Mouse (Mus musculus): ENCODE measurements around the gene Tnfsf13. TPM values are rescaled to one million over a fixed set of nuclear protein-coding genes. Genes with fewer than 3 reads are reported as not detected.

Gene Tnfsf13
- total RNA-seq, 2 experiments from 2014 or later, result 1.7 to 2.0 TPM

- peak; percentile 94 to 97 for DNase-seq (ENCODE audit: low spot score in 2 of 2)
- intact Hi-C loops (cut with DNase I), result no loop called here
Measured at GRCm38 (mm10) chr11:69662213-69662966, 23.2 kb downstream of the Tnfsf13 start, which contains the start of gene Mpdu1. Gene Mpdu1, minus strand, starts transcription at chr11:69662642.

GRCm38 (mm10) chr11:69661221-69661881 is 24.2 kb downstream of the Tnfsf13 start:
- intact Hi-C loops (cut with DNase I), result no loop called here
- DNase-seq (ENCODE audit: low spot score in 2 of 2), result no peak

GRCm38 (mm10) chr11:69657462-69657881 is 28.1 kb downstream of the Tnfsf13 start:
- intact Hi-C loops (cut with DNase I), result loop anchor here (5.0 kb wide), 1 partner anchor 100 kb away; the partner anchor contains the start of gene Polr2a
- no peak for DNase-seq (ENCODE audit: low spot score in 2 of 2)

GRCm38 (mm10) chr11:69656617-69657461 is 28.7 kb downstream of the Tnfsf13 start:
- DNase-seq (ENCODE audit: low spot score in 2 of 2), result peak; percentile 60 to 69
- intact Hi-C loops (cut with DNase I), result loop anchor here (5.0 kb wide), 1 partner anchor 100 kb away; the partner anchor contains the start of gene Polr2a

DNA sequence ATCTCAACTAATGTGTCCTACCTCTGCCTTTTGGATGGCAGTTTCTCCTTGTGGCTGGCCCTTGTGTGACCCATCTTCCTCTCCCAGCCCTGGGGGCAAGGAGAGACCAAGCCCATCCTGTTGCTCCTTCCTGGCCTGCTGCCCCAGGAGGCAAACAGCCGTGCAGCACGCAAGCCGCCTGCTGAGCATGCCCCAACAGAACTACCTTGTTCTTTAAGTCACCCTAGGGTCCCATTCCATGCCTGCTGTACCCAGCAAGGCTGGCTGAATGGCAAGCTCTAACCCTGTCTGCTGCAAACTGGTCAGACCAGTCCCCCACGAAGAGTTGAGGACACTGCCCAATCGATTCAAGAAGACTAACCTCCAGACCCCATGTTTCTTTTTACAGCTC is 29.5 kb downstream of the Tnfsf13 start:
- DNase-seq (ENCODE audit: low spot score in 2 of 2), result no peak
- intact Hi-C loops (cut with DNase I), result loop anchor here (5.0 kb wide), 1 partner anchor 101 kb away; the partner anchor contains the start of gene Polr2a

DNA sequence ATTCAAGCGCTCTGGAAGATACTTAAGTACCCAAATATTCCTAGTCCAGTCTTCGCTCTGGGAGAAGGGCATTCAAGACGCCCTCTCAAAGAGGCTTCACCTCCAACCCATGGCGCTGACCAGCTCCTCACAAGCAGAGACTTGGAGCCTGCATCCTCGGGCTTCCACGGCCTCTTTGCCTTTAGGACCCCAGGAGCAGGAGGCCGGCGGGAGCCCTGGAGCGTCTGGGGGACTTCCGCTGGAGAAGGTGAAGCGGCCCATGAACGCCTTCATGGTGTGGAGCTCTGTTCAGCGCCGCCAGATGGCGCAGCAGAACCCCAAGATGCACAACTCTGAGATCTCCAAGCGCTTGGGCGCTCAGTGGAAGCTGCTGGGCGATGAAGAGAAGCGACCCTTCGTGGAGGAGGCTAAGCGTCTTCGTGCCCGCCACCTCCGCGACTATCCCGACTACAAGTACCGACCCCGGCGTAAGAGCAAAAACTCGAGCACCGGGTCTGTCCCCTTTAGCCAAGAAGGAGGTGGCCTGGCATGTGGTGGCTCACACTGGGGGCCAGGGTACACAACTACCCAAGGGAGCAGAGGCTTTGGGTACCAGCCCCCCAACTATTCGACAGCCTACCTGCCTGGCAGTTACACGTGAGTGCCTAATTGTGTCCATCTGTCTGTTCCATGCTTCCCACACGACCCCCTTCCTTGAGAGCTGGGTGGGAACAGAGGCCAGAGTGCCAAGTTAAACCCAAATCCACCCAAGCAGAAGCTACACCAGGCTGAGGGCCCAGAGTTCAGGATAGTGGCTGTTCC is 30.1 kb downstream of the Tnfsf13 start, which contains the start of gene Sox15:
Sox15 (plus strand) TSS at position 51 of the 801 bp plus-strand sequence.
- intact Hi-C loops (cut with DNase I), result loop anchor here (5.0 kb wide), 1 partner anchor 102 kb away; the partner anchor contains the start of gene Polr2a
- peak; percentile 79 to 80 for DNase-seq (ENCODE audit: low spot score in 2 of 2)

- intact Hi-C loops (cut with DNase I), result loop anchor here (5.0 kb wide), 1 partner anchor 103 kb away; the partner anchor contains the start of gene Polr2a
- no peak for DNase-seq (ENCODE audit: low spot score in 2 of 2)
Measured at GRCm38 (mm10) chr11:69654760-69655159, 30.8 kb downstream of the Tnfsf13 start.

DNA sequence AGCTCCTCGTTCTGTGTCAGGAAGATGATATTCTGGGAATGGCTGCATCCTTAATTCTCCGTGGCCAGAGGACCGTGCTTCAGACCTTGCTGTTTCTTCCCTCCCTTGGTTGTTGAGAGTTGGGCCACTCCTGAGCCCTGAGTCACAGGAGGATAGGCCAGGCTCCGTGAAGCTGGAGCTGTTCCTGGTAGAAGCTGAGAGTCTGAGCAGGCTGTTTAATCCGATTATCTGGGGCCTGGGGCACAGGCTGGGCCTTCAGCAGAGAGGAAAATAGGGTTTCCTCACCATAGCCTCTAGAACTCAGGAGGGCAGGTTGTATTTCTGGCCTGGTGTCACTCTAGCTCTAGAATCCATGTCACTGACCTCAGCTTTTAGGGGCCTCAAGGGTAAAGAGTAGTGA is 32.2 kb downstream of the Tnfsf13 start:
- intact Hi-C loops (cut with DNase I), result no loop called here
- no peak for DNase-seq (ENCODE audit: low spot score in 2 of 2)

DNA sequence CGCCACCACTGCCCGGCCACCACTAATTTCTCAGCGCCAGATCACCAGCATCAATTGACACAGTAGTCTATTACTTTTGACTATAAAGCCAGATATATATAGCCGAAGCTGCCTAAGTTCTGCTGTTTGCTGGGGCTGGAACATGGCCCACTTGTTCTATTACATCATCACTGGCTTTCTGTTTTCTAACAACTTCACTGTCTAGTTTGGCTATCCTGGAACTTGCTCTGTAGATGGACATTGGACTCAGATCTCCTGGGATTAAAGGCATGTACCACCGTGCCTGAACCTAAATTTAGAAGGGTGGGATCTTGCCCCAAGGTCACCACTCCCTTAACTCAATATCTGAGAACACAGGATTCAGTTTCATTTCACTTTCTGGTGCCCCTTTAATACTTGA is 39.7 kb downstream of the Tnfsf13 start:
- DNase-seq (ENCODE audit: low spot score in 2 of 2), result no peak
- intact Hi-C loops (cut with DNase I), result no loop called here

DNA sequence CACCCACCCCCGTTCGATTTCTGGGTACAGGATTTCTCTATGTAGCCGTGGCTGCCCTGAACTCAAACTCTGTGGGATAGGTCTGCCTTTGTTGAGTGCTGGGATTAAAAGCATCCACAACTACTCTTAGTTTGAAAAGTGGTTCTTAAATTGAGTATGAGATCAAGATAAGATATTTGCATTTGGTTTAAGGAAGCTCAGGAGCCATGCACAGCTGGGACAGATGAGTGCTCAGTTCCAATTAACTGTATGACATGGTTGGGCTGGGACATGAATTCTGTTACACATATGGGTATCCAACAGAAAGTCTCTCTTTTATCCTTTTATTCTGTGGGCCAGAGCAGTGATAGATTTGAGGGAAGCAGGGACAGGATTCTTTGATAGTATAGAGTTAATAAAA is 50.1 kb downstream of the Tnfsf13 start:
- intact Hi-C loops (cut with DNase I), result no loop called here
- no peak for DNase-seq (ENCODE audit: low spot score in 2 of 2)

GRCm38 (mm10) chr11:69633128-69633866 is 52.3 kb downstream of the Tnfsf13 start:
- intact Hi-C loops (cut with DNase I), result no loop called here
- DNase-seq (ENCODE audit: low spot score in 2 of 2), result no peak

Small RNAs within 50 kb of the gene (microRNA-seq; reads per million reads assigned to microRNA genes)
- 5.0 to 5.7 reads per million in 2 experiments for gene Mir1934
- 0 reads per million in 2 experiments for gene Mir467f

Other genes starting within 250 kb of the Tnfsf13 start
- gene Dnah2, start 136.7 kb downstream of the Tnfsf13 start, total RNA-seq (2021), result 1 to 10 TPM; 3.5 to 3.6 TPM
- gene Efnb3, start 125.6 kb downstream of the Tnfsf13 start, total RNA-seq (2021), result 100 to 1,000 TPM in 1 of 2 experiments, 10 to 100 TPM in 1; 71.8 to 100 TPM
- gene Wrap53, start 105.5 kb downstream of the Tnfsf13 start, total RNA-seq (2021), result 1 to 10 TPM; 6.9 to 8.3 TPM
- gene Trp53, start 105.4 kb downstream of the Tnfsf13 start, total RNA-seq (2021), result 10 to 100 TPM; 21.2 to 21.9 TPM
- 100 to 1,000 TPM; 451 to 452 TPM for gene Atp1b2, start 79.8 kb downstream of the Tnfsf13 start, total RNA-seq (2021)
- gene Shbg, start 67.9 kb downstream of the Tnfsf13 start, total RNA-seq (2021), result not detected
- gene Sat2, start 63.8 kb downstream of the Tnfsf13 start, total RNA-seq (2021), result 10 to 100 TPM in 1 of 2 experiments, 1 to 10 TPM in 1; 9.9 to 10.2 TPM
- gene Fxr2, start 52.8 kb downstream of the Tnfsf13 start, total RNA-seq (2021), result 100 to 1,000 TPM; 107 TPM
- gene Sox15, start 30.5 kb downstream of the Tnfsf13 start, total RNA-seq (2021), result not detected
- 10 to 100 TPM; 77.6 to 83.7 TPM for gene Mpdu1, start 23.1 kb downstream of the Tnfsf13 start, total RNA-seq (2021)
- gene Cd68, start 19.6 kb downstream of the Tnfsf13 start, total RNA-seq (2021), result 10 to 100 TPM; 13.5 to 13.8 TPM
- gene Eif4a1, start 13.4 kb downstream of the Tnfsf13 start, total RNA-seq (2021), result 100 to 1,000 TPM; 368 to 371 TPM
- 100 to 1,000 TPM in 1 of 2 experiments, 10 to 100 TPM in 1; 91.5 to 102 TPM for gene Senp3, start 3.7 kb downstream of the Tnfsf13 start, total RNA-seq (2021)
- 1 to 10 TPM; 5.8 to 7.6 TPM for gene Tnfsf12, start 10.1 kb upstream of the Tnfsf13 start, total RNA-seq (2021)
- gene Tnfsfm13, start 10.3 kb upstream of the Tnfsf13 start, total RNA-seq (2021), result under 1 TPM; 0.81 to 0.95 TPM
- 10 to 100 TPM; 54.3 to 54.4 TPM for gene Polr2a, start 72.9 kb upstream of the Tnfsf13 start, total RNA-seq (2021)
- gene Slc35g3, start 76.2 kb upstream of the Tnfsf13 start, total RNA-seq (2021), result not detected
- 10 to 100 TPM; 71.1 to 86.9 TPM for gene Zbtb4, start 80.1 kb upstream of the Tnfsf13 start, total RNA-seq (2021)
- gene Chrnb1, start 110.2 kb upstream of the Tnfsf13 start, total RNA-seq (2021), result under 1 TPM; 0.76 to 0.79 TPM
- 10 to 100 TPM; 15.4 to 20.4 TPM for gene Fgf11, start 116.1 kb upstream of the Tnfsf13 start, total RNA-seq (2021)
- not detected for gene Tmem102, start 119.8 kb upstream of the Tnfsf13 start, total RNA-seq (2021)
- gene Gm39566, start 129.5 kb upstream of the Tnfsf13 start, total RNA-seq (2021), result not detected
- not detected for gene Spem2, start 132.7 kb upstream of the Tnfsf13 start, total RNA-seq (2021)
- gene Spem1, start 136.4 kb upstream of the Tnfsf13 start, total RNA-seq (2021), result under 1 TPM in 1 of 2 experiments, not detected in 1; 0.32 TPM
- 100 to 1,000 TPM; 277 to 281 TPM for gene Nlgn2, start 152.0 kb upstream of the Tnfsf13 start, total RNA-seq (2021)
- gene Tmem256, start 152.7 kb upstream of the Tnfsf13 start, total RNA-seq (2021), result 100 to 1,000 TPM; 160 to 167 TPM
- 10 to 100 TPM; 19.5 to 22.3 TPM for gene Plscr3, start 160.6 kb upstream of the Tnfsf13 start, total RNA-seq (2021)
- not detected for gene Tnk1, start 172.9 kb upstream of the Tnfsf13 start, total RNA-seq (2021)
- gene Tmem95, start 192.2 kb upstream of the Tnfsf13 start, total RNA-seq (2021), result not detected
- 1 to 10 TPM in 1 of 2 experiments, under 1 TPM in 1; 0.86 to 1.4 TPM for gene Kctd11, start 195.6 kb upstream of the Tnfsf13 start, total RNA-seq (2021)
- gene Acap1, start 209.8 kb upstream of the Tnfsf13 start, total RNA-seq (2021), result not detected
- under 1 TPM in 1 of 2 experiments, not detected in 1; 0.38 TPM for gene 2810408A11Rik, start 215.2 kb upstream of the Tnfsf13 start, total RNA-seq (2021)
- 100 to 1,000 TPM; 121 to 125 TPM for gene Neurl4, start 215.3 kb upstream of the Tnfsf13 start, total RNA-seq (2021)
- gene Gps2, start 228.1 kb upstream of the Tnfsf13 start, total RNA-seq (2021), result 10 to 100 TPM; 24.9 to 26.0 TPM
- gene Eif5a, start 236.2 kb upstream of the Tnfsf13 start, total RNA-seq (2021), result 100 to 1,000 TPM; 468 to 473 TPM